Mouse (Mus musculus) activated CD4-positive, CD25-positive, alpha-beta regulatory T cell (primary cell): ENCODE results near the gene AI481877. TPM values are rescaled to one million over a fixed set of nuclear protein-coding genes. Genes with fewer than 3 reads are reported as not detected.

Experiments used
- polyA plus RNA-seq, 2 experiments: library from polyadenylated mRNA; unstranded; fragments of 100-300 nt; shearing (Covaris generic); gene quantifications; one replicate each; pipeline ENCODE4 v1.2.1; 2017

Gene AI481877
- under 1 TPM in 1 of 2 experiments, not detected in 1; 0.05 TPM for polyA plus RNA-seq

GRCm38 (mm10) chr4:59138507-59139033 lies at the start of gene AI481877:
AI481877 (minus strand) TSS chr4:59138983.

GRCm38 (mm10) chr4:59034918-59035785 lies 103.6 kb downstream of the AI481877 start, which contains the start of gene Gng10:
Gng10 (plus strand) TSS chr4:59035088.

GRCm38 (mm10) chr4:59002948-59003805 lies 135.6 kb downstream of the AI481877 start, which contains the start of gene Gm20503:
Gm20503 (plus strand) TSS chr4:59003210.

GRCm38 (mm10) chr4:58994762-58995161 lies 144.0 kb downstream of the AI481877 start, which contains the start of gene Dnajc25:
Dnajc25 (plus strand) TSS chr4:58995062.

Other genes starting within 250 kb of the AI481877 start
- 10 to 100 TPM; 38.9 to 41.5 TPM for gene Ecpas, start 226.2 kb downstream of the AI481877 start, polyA plus RNA-seq
- not detected for gene Zkscan16, start 195.4 kb downstream of the AI481877 start, polyA plus RNA-seq
- under 1 TPM; 0.42 to 0.95 TPM for gene Ptgr1, start 151.9 kb downstream of the AI481877 start, polyA plus RNA-seq
- gene Dnajc25, start 143.9 kb downstream of the AI481877 start, polyA plus RNA-seq, result 1 to 10 TPM; 5.4 to 6.9 TPM
- gene Gm20503, start 135.8 kb downstream of the AI481877 start, polyA plus RNA-seq, result 1 to 10 TPM; 7.2 to 8.0 TPM
- 100 to 1,000 TPM; 152 TPM for gene Gng10, start 103.9 kb downstream of the AI481877 start, polyA plus RNA-seq
- 10 to 100 TPM; 90.7 to 99.2 TPM for gene Ugcg, start 50.3 kb upstream of the AI481877 start, polyA plus RNA-seq